Mouse (Mus musculus) megakaryocyte-erythroid progenitor cell, adult 5-6 weeks (primary cell): ENCODE data around the gene Accs. TPM values are rescaled to one million over a fixed set of nuclear protein-coding genes. Genes with fewer than 3 reads are reported as not detected.

Experiments used
- ATAC-seq: replicated peaks from 2 replicates; pipeline ENCODE4 v1.8.0; 2016; ENCODE audit warnings: mild to moderate bottlenecking, inconsistent platforms; ENCODE audit not compliant: severe bottlenecking, poor library complexity, low FRiP score, low TSS enrichment
- total RNA-seq, 2 experiments: library from RNA; stranded (forward) in 1 of 2; stranded (reverse) in 1 of 2; fragments of 200-1000, 215-1000 nt in 1 of 2; fragments of >200 nt in 1 of 2; fragmentation: Nextera tagmentation in 1 of 2; gene quantifications; 2 replicates each; pipeline ENCODE4 v1.2.3; 2014 to 2017

Accs gene
- total RNA-seq (2014; fragmentation: Nextera tagmentation), result 2.6 and 3.0 TPM in 2 replicates
- 4.8 and 5.3 TPM in 2 replicates for total RNA-seq (2017)

- ATAC-seq, result peak; percentile 87
These were observed at the start of gene Accs for GRCm38 (mm10) chr2:93849505-93850089. Accs (minus strand) TSS chr2:93849943.

DNA sequence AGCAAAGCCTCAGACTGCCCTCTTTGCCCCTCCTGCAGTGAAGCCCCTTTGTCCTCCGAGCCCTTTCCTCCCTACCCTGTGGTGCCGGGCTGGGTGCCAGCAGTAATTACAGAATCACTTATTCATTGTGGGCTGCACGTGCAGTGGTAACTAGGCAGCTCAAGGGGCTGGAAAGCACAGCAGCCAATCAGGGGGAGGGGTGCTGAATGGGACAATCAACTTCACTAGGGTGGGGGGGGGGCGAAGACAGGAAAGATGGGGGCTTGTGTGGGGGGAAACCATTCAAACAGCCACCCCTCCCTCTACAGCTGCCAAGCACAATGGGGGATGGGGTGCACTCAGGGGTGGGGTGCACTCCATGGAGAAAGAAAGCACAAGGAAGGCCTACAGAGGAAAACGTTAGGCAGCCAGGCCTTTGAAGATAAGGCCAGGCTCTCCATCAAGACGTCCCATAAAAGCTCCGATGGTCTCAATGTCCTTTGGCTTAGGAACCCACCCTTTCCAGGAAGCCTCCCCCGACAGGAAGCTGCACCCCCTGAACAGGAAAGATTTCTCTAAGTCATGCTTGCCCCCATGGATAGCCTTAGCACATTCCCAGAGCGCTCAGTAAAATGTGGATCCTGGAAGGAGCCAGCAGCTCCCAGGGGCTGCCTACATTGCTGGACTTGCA, 42.0 kb upstream of the Accs start:
- ATAC-seq, result no peak

- no peak for ATAC-seq
These were observed 40.4 kb upstream of the Accs start for GRCm38 (mm10) chr2:93890143-93890542.

DNA sequence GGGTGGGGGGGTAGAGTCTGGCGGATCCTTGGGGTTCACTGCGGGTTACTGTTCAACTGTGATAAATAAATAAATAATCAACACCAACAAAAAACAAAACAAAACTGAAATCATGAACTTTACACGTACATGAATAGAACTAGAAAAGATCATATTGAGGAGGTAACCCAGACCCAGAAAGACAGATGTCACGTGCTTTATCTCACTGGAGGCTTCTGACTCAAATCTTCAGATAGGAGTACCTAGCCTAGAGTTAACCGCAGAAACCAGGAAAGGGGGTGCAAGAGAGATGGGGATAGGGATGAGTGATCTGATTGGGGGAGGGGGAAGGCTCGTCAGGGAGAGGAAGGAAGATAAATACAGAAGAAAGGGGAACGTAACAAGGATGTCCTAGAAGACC, 39.3 kb upstream of the Accs start:
- ATAC-seq, result no peak

DNA sequence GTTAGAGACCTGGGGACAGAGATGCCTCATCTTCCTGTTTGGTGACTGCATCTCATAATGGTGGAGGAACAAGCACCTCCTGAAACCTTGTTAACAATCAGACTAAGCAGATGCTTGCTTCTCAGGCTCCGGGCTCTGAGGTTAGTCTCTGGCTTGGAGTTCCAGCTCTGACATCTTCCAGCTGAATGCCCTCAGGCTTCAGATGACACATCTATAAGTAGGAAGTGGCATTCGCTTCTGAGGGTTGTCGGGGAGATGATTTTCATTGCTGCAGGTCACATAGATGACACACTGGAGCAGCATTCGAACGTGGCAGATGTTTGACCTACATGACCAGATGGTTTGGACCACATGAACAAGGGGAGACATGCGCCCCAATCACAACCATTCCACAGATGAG, 38.6 kb upstream of the Accs start:
- ATAC-seq, result no peak

GRCm38 (mm10) chr2:93887273-93887672, 37.5 kb upstream of the Accs start:
- no peak for ATAC-seq

DNA sequence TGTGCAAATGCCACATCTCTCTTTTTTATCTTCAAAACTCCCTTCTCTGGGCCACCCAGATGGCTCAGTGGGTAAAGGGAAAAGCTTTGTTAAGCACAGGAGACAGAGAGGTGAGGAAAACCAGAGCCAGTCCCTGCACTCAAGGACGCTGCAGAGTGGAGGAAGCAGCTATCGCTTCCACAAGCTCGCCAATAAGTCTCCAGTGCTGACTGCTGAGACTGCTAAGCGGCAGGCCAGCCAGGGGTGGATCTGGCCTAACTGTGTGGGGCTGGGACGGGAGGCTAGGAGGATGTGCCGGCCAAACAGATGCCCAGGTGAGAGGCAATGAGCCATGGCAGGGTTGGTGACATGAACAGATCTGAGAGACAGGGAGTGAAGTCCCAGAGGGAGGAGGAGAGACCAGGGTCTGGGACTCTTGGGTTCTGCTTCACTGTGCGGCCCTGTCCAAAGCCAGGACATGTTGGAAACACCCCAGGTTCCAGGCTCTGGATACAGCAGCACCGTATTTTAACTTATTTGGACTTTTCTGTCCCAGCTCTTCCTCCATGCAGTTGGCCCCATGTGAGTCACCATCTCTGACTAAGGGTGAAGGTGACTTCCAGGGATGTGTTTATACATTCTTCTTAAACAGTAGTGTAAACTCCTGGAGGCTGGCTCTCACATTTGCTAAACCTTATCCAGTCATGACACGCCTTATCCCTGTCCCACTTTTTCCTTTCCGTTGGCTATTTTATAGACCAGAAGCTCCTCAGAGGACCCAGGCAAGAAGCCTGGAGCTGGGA, 36.5 kb upstream of the Accs start:
- no peak for ATAC-seq

DNA sequence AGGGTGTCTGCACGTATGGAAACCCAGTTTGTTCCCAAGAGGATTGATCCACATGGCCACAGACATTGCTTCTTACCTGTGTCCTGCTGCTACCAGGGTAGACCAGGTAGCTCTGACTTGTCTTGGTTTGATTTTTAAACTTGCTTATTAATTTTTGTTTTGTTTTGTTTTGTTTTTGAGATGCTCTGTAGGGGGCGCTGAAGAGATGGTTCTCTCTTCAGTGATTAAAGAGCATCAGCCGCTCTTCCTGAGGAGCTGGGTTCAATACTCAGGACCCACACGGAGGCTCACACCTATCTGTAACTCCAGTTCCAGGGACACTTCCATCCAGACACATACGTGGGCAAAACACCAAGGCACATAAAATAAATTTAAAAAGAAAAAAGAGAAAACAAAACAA, 33.3 kb upstream of the Accs start:
- no peak for ATAC-seq

DNA sequence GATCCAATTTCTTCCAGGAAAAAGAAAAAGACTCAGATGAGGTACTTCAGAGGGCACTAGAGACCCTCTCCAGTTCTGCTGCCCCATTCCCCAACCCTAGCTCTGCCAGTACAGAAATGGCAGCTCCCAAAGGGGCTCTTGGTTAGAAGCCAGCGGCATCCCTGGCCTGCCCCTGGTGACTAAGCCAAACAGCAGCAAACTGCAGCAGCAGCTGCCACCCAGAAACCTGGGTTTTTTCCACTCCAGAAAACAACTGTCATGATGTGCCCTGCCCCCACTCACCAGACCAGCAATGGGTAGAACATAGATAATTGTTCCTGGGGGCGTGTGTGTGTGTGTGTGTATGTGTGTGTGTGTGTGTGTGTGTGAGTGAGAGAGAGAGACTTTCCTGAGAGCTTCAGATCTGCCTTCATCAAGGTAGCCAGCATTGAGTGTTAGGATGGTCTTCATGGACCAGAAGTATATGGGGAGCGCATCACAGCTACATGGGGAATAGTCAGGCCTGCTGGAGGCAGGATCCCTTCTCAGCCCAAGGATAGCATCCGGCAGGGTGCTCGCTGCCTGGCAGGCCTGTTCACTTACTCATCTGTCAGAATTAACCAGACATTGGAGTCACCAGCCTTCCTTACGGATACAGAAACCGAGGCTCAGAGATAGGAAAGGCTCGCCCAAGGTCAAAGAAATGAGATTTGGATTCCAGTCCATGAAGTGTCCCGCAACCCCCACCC, 32.1 kb upstream of the Accs start:
- no peak for ATAC-seq

- no peak for ATAC-seq
These were observed 31.2 kb upstream of the Accs start for GRCm38 (mm10) chr2:93880981-93881380.

GRCm38 (mm10) chr2:93880450-93880849, 30.7 kb upstream of the Accs start:
- ATAC-seq, result no peak

GRCm38 (mm10) chr2:93877005-93877404, 27.3 kb upstream of the Accs start:
- ATAC-seq, result no peak

DNA sequence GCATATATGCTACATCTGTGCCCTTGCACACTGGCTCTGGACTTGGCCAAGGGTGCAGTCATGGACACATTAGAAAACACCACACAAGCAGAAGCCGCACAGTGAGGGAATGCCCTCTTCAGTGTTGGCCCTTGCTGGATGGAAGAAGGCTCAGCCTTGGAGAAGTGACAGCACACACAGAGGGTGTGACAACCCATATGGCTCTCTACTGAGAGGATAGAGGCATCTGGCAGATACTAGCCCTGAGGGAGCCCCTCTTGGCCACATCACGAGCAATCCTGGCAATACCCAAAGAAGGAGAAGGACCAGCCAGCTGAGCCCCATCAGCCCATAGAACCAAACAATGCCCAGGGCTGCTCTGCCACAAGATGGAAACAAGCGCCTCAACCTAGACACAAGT, 24.9 kb upstream of the Accs start:
- ATAC-seq, result no peak

- no peak for ATAC-seq
These were observed 24.4 kb upstream of the Accs start for GRCm38 (mm10) chr2:93874227-93874514.

DNA sequence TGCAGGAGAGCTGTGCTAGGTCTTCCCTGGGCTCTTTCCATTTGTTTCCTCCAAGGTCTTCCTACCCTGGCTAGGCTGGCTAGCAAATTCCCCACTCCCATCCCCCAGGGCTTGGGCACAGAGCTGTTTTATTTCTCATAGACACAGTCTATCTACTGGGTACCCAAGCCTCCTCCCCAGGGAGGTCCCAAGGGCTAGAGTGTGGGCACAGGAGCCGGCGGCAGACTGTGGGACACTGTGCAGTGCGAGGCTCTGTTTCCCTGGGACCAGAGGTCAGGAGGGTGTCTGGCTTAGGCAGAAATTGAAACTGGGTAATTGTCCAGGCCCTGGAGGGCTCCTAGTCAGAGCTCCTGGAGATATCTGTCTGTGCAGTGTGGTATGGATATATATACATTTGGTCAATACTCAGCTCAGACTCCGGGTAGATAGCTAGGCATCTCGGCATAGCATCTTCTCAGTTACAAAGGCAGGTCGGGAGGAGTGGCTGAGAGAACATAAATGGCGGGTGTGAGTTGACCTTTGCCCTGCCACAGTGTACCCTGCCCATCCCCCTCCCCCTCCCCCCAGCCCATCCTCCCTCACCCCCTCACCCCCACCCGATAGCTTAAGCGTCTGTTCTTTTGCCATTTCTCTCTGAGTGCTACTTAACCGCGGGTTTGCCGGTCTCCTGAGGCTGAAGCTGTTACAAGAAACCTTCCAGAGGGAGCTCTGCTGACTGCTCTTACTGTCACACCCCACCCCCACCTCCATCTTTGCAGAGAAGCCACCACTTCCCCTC, 23.9 kb upstream of the Accs start:
- no peak for ATAC-seq

DNA sequence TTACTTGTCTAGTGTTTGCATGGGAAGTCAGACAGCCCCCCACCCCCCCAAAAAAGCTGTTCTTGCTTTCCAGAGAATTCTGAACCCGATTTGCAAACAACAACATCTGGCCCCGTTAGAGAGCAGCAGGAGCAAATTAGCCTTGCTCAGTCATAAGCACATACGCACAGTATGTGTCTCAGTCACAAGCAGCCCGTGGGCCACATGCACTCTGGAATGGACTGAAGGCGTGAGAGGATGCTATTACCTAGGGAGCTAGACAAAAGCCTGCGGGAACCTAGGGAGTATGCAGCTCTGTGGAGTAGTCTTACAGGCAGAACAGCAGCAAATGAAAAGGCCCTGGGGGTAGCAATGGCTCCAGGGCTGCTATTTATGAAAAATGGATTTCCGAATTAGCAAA, 22.5 kb upstream of the Accs start:
- no peak for ATAC-seq

DNA sequence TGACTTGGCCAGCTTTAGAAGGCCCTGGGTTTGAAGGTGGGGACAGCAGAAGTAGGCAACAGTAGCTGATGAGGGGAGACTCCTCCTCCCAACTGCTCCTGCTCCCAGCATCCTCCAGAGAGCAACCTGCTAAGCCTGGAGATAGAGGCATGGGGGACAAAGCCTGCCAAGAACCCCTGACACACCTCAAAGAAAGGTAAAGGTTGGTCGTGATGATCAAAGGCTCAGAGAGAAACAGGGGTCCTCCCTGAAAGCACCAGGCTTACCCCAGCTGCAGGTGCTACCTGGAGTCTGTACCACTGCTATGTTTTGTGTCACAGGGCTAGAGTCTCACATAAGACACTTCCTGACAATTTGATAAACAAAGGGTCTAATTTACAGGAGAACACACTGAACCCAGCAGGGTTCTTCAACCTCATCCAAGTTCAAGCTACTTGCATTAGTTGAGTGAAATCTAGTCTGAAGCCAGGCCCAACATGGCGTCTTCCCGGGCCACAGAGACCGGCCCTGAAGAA, 21.7 kb upstream of the Accs start:
- no peak for ATAC-seq

DNA sequence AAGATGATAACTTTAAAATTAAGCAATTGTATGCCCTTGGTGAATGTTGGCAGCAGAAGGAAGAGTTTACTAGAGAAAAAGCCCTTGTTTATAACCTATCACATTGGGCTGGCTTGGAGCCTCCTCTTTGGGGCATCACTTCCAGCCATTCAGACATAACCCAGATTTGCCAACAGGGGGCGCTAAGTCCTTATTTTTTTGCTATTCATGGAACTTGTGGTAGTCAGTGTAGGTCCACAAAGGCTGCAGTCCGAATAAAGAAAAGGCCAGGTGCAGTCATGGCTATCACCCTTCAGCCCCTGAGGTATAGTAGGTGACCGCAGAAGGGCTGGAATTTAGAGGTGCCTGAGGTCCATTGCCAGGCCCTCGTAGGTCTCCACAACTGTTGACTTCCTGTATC, 21.1 kb upstream of the Accs start:
- peak; percentile 72 for ATAC-seq

DNA sequence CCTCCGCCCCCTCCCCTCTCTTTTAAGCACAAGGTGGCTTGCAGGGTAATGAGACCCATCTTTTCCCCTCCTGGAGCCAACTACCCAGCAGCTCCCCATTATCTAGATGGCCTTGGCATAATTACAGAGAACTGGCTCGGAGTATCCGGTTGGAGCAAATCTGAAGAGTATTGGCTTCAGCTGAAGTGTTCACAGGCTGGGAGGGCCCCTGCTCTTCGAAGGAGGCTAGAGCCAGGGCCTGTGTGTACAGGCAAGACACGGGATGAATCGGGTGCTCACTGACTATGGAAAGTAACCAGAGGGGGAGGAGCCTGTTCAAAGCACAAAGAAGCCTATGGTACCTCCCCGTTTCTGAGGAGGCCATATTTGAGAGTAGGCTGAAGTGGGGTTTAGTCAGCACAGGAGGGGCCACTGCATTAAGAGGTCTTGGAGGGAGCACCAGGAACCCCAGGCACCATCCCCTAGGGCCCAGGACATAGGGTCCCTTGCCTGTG, 19.4 kb upstream of the Accs start, which contains the start of gene Accsl:
Accsl (minus strand) TSS at position 51 of the 494 bp plus-strand sequence.
- ATAC-seq, result no peak
